Mouse (Mus musculus) cerebellum, adult 8-10 months (tissue): Measurements from ENCODE around the gene Krt83.
A peak's percentile ranks its signal among the peaks of the same experiment; 100 is the strongest.

ENCODE experiments used
- DNase-seq: peaks from one replicate; pipeline ENCODE4 v3.0.0; 2022

The Krt83 gene

GRCm38 (mm10) chr15:101472952-101473528, 18.3 kb downstream of the Krt83 start, which contains the start of gene Krt86:
TSS of gene Krt86 (plus strand) at chr15:101473478.
- no peak for DNase-seq

- no peak for DNase-seq
Observed at GRCm38 (mm10) chr15:101469093-101469492, 22.2 kb downstream of the Krt83 start.

GRCm38 (mm10) chr15:101463651-101464050, 27.7 kb downstream of the Krt83 start, which contains the start of gene Krt81:
TSS of gene Krt81 (minus strand) at chr15:101463751.
- no peak for DNase-seq

GRCm38 (mm10) chr15:101459283-101459682, 32.0 kb downstream of the Krt83 start:
- DNase-seq = no peak

GRCm38 (mm10) chr15:101458361-101458930, 32.9 kb downstream of the Krt83 start:
- DNase-seq = peak; percentile 5

GRCm38 (mm10) chr15:101455891-101456290, 35.4 kb downstream of the Krt83 start:
- no peak for DNase-seq

GRCm38 (mm10) chr15:101455292-101455691, 36.0 kb downstream of the Krt83 start:
- no peak for DNase-seq

- DNase-seq = no peak
Observed at GRCm38 (mm10) chr15:101454774-101455173, 36.5 kb downstream of the Krt83 start.

- peak; percentile 68 for DNase-seq
Observed at GRCm38 (mm10) chr15:101453093-101453736, 38.1 kb downstream of the Krt83 start.

- DNase-seq = no peak
Observed at GRCm38 (mm10) chr15:101447444-101447843, 43.9 kb downstream of the Krt83 start, which contains the start of gene Krt88. TSS of gene Krt88 (plus strand) at chr15:101447744.

GRCm38 (mm10) chr15:101446572-101446971, 44.7 kb downstream of the Krt83 start:
- DNase-seq = no peak

GRCm38 (mm10) chr15:101440837-101441236, 50.5 kb downstream of the Krt83 start:
- no peak for DNase-seq

- no peak for DNase-seq
Observed at GRCm38 (mm10) chr15:101438555-101438954, 52.8 kb downstream of the Krt83 start, which contains the start of gene Krt87. TSS of gene Krt87 (minus strand) at chr15:101438804.

- DNase-seq = no peak
Observed at GRCm38 (mm10) chr15:101436611-101437010, 54.7 kb downstream of the Krt83 start.
